Mouse (Mus musculus) CD4-positive, CD25-positive, alpha-beta regulatory T cell, adult 4 months (primary cell): Measurements from ENCODE around the gene Oasl2. TPM values are rescaled to one million over a fixed set of nuclear protein-coding genes. Genes with fewer than 3 reads are reported as not detected.
"Not testable (repeated sequence)": the region's sequence is repeated elsewhere in the genome, so short reads cannot be mapped to it uniquely, and the experiment has no call there.

ENCODE experiments used
- ATAC-seq: one replicate; pipeline ENCODE4 v1.8.0; 2017
- polyA plus RNA-seq, 2 experiments: library from polyadenylated mRNA; unstranded; fragments of 100-300 nt; shearing (Covaris generic); gene quantifications; one replicate each; pipeline ENCODE4 v1.2.1; 2017

Oasl2 gene
- 10 to 100 TPM; 19.0 to 21.2 TPM for polyA plus RNA-seq

DNA sequence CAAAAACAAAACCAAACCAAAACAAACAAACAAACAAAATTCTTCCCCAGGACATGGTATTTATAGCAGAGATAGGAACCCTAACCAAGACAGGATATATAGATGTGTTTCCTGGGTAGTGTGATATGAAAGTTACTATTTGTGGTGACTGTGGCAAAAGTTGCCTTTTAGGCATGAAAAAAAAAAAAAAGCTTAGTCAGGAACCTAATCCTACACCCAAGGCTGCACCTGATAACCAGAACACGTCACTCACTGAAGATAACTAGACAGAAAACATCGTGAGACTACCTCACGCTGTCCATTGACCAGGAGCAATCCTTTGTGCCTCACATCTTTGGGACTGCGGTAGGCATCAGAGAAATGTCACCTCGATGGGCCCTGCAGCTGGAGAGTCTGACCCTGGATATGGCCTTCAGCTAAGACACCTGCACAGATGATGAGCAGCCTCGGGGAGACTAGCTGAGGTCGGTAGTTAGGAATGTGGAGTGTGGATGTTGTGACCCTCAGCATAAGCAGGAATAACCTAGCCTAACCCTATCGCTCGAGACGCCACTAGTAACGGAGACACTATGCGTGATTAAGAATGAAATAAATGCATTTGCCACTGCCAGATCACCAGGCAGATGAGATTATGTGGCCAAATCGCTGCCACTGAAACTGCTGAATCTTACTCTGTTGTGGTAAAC, at the start of gene Oasl2:
Oasl2 (plus strand) TSS at position 249 of the 686 bp plus-strand sequence.
- ATAC-seq: peak; percentile 62

GRCm38 (mm10) chr5:114851565-114852236, 45.0 kb upstream of the Oasl2 start:
- ATAC-seq: no peak

DNA sequence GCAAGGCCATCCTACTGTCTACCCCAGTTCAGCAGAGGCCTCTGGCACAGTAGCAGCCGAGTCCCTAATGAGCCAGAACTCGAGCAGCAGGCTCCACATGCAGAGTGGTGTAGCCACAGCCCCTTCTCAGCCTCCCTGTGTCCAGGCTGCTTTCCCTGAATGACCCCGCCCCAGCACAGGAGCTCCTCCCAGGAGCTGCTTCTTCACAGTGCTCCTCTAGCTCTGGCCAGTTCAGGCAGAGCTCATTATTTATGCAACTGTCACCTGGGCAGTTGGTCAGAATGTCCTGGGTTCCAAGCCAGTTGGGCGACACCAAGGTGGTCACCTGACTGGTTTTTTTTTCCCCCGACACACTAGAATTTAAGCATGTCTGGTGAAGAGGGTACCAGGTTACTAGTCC, 43.4 kb upstream of the Oasl2 start, which contains the start of gene 4930519G04Rik:
4930519G04Rik (plus strand) TSS at position 301 of the 400 bp plus-strand sequence.
- ATAC-seq: not testable (repeated sequence)

DNA sequence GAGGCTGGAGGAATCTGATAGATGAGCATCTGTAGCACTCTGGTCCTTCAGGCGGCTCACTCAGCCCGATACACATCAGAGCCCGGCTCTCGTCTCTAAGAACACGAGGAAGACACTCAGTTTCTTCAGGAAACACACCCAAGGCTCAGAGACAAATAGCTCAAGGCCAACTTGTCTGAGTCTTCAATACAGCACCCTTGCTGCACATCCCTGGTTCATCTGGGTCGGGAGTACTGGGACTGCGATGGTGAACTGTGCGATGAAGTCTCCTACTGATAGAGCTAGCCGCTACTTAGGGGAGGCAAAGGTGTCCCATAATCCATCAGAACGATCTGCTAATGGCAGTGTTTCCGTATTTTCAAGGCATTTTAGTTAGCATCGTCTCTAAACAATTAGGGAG, 38.2 kb upstream of the Oasl2 start, which contains the start of gene Gm9936:
Gm9936 (minus strand) TSS at position 101 of the 400 bp plus-strand sequence.
- no peak for ATAC-seq

DNA sequence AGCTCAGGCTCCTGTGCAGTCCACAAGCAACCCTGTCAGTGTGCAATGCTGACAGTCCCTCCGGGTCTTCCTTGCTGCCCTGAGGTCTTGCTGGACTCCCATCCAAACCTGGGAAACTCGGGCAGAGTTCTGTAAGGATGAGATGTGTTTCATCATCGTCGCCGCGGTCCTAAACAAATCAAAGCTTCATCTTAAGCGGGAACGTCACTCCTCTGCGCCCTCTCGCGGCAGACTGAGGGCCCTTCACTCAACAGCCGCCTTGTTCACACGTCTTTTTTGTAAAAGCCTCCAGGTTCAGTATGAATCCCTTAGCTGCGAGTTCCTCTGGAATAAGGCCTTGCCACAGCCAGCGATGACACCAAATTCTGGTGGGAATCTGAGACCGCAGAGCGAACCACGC, 37.5 kb upstream of the Oasl2 start:
- peak; percentile 49 for ATAC-seq

DNA sequence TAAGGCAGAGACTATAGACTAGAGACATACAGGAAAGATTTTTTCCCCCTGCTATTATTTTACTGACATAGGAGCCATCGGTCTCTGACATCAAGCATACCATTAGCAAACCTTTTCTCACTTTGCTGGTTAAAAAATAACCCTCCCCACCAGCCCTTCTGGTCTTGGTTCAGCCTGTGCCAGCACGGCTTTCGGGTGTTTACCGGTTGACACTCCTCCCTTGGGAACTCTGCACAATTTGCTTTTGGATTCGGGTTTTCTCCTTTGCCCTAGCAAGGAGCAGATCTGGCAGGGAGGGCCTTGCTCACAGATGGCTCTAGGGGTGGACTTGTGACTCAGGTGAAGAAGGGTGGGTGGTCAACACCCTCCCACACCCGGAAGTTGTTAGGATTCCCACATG, 35.0 kb upstream of the Oasl2 start:
- ATAC-seq: no peak

DNA sequence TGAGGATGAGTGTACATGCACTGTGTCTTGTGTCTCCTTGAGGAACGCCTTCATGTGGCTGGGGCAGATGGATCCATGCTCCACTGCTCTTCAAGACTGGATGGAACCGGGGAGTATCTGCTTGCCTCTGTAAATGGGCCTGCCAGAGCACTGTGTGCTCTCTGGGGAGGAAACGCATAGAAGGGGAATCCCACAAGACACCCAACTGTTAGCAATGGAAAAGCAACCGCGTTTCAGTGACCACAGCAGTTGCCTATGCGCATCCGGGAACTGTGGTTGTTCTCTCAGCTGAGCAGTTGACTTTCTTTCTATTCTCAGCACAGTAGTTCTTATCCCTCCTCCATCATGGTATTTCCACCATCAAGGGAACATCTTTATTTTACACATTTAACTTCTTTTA, 31.9 kb upstream of the Oasl2 start:
- peak; percentile 88 for ATAC-seq

GRCm38 (mm10) chr5:114865279-114865678, 31.5 kb upstream of the Oasl2 start:
- ATAC-seq: no peak

- no peak for ATAC-seq
Observed at GRCm38 (mm10) chr5:114875858-114876257, 20.9 kb upstream of the Oasl2 start.

DNA sequence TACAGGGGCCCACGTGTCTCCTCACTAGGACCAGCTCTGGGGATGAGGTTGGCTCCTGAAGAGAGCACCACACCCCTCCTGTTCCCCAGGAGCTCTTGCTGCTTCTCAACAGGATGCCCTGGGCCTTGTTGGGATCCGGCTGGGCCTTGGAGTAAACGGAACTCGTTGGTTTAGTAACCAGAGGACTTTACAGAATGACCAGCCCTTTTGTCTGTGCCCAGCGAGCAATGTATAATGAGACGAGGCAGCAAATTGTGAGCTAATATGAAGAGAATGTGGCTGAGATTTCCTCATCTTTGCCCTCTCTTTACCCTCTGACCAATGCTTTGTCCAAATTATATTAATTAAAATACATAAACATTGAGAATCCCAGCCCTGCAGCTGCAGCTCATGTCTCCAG, 20.4 kb upstream of the Oasl2 start:
- no peak for ATAC-seq

DNA sequence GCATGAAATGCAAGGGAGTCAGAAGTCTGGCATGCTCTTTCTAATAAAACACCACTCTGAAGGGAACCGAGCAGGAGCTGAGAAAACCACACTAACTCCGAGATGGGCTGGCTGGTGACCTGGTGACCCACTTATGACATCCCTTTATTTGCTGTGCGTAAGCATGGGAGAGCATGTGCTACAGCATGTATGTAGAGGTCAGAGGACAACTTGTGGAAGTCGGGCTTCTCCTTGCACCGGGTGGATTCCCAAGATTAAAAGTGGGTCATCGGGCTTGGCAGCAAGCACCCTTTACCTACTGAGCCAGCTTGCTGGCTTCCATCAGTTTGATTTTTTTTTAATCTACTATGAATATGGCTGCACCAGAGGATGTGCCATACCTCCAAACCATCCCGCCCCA, 19.2 kb upstream of the Oasl2 start:
- no peak for ATAC-seq

DNA sequence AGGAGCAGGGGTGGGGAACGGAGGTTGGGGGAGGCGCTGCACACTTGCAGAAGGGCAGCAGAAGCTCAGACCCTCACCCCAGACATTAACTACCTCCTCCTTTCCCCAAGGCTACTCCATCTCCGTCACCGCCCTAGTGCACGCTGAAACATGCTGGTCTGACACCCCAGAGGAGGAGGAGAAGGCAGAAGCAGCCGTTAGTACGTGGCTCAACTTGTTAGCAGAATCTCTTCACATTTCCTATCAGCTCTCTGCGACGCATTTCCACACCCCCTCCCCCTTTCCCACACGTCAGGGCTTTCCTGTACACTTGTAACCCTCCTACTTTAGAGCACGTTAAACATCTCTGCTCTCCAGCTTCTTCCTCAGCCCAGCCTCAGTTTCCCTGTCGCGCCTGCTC, 17.3 kb upstream of the Oasl2 start:
- no peak for ATAC-seq

DNA sequence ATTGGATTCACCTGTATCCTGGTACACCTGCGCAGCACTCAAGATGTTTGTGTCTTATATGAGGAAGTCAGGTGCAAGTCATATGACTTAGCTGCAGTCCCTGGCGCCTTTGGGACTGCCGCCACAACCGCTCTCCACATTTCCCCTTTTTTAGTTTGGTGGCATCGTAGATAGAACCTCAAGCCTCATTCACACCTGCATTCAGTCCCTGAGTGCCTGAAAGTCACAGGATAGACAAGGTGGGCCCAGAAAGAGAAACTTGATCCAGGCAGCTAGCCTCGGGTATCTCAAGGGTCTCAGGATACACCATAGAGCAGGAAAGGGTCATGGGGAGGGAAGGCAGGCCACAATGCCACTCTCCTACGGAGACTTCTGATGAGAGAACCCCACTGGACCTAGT, 14.4 kb upstream of the Oasl2 start:
- not testable (repeated sequence) for ATAC-seq

DNA sequence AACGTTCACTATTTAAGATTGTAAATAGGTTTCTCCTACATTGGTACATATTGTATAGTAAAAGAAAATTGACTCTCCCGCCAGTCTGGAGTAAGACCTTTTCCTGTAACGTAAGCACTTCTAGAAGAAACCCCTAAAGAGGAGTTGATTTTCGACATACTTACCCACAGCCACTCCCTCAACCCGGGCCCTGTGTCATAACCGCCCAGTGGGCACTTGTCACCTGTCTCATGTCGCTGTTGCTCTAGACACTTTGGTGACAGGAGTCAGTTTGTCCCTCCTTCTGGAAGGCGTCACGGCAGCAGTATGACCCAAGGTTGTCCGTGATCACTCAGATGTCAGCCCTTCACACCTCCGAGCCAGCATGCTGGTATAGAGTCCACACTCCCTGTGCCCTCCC, 13.7 kb upstream of the Oasl2 start:
- ATAC-seq: no peak

GRCm38 (mm10) chr5:114886801-114887200, 9.9 kb upstream of the Oasl2 start:
- no peak for ATAC-seq

GRCm38 (mm10) chr5:114888995-114889394, 7.7 kb upstream of the Oasl2 start:
- ATAC-seq: no peak

GRCm38 (mm10) chr5:114895542-114895941, 1.2 kb upstream of the Oasl2 start:
- ATAC-seq: no peak

GRCm38 (mm10) chr5:114897374-114897793, 648 bp downstream of the Oasl2 start:
- peak; percentile 94 for ATAC-seq

DNA sequence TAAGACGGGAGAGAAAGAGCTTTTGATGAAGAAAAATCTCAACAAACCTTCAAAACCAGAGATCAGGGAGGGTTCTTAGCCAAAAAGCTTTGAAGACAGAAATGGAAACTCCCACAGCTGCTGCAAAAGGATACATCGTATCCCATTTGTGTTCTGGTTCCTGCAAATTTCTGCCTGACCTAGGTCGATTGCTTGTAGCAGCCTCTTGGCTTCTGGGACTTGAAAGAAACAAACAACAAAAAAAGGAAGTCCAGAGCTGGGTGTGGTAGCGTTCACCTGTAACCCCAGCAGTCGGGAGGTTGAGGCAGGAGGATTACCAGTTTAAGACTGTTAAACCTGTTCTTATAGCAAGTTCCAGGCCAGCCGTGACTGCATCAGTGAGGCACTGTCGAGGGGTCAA, 2.1 kb downstream of the Oasl2 start:
- ATAC-seq: no peak

DNA sequence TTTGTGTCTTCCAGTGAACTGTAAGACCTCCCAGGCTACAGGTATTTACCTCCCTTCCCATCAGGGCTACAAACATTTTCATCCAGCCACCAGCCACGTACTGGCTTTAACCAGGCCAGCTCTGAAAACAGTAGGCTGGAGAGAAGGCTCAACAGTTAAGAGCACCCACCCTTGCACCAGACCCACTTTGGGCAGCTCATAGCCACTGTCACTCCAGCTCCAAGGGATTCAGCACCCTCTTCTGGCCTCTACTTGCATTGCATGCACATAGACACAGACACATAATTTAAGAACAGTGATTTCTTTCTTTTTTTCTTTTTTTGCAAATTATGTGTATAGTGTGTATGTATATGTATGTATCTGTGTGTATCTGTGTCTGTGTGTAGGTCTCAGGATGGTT, 5.7 kb downstream of the Oasl2 start:
- ATAC-seq: no peak

- ATAC-seq: no peak
Observed at GRCm38 (mm10) chr5:114908598-114909305, 12.0 kb downstream of the Oasl2 start.

DNA sequence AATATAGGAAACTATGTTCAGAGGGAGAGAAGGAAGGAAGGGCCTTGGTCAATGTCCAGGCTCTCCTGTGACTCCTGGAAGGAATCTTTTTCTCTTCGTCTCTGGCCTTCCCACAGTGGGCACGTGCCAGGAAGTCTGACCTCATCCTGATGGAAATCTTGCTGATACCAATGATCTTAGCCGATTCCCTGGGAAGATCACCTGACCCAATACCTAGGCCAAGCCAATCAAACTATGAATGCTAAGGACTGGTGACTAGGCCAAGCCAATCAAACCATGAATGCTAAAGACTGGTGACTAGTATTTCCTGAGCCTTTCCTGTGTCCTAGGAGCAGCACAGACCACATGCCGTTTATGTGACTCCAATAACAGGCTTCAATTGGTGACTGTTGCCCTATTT, 16.9 kb downstream of the Oasl2 start:
- ATAC-seq: no peak

DNA sequence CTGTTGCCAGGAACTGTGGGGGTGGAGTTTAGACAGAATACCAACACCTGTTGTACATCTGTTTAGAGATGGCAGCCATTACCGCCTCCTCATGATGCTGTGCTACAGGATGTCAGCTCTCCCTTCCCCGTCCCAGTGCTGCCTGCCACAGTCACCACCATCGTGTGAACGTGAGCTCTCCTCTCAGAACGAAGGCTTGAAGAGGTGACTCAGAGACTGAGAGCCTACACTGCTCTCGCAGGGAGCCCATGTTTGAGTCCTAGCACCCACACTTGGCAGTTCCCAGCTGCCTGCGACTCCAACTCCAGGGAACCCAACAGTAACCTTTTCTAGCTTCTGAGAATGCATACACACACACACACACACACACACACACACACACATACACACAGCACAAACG, 18.1 kb downstream of the Oasl2 start:
- ATAC-seq: no peak

- no peak for ATAC-seq
Observed at GRCm38 (mm10) chr5:114915854-114916253, 19.1 kb downstream of the Oasl2 start.
